Mouse (Mus musculus): ENCODE results near the gene Wdr62.

DNA sequence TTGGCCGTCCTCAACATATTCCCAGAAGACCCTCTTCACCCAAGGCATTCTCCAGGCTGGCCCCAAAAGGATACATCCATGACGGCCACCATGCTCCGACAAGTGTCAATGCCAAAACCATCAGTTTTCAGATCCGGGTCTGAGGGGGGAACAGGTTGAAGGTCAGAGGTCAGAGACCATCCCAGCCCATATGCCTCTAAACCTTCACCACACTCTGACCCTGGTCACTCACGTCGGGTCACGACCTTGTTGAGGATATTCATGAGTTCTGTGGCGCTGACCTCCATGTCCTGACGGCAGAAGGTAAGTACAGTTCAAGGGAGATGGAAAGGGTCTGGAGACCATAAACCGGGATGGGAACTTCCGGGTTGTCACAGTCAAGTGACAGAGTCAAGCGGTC lies 88.1 kb downstream of the Wdr62 start:
- no peak for TF ChIP-seq CTCF (IDR thresholded peaks at IDR 0.05; ENCODE audit: low read depth)
- TF ChIP-seq EP300 (IDR thresholded peaks at IDR 0.05; ENCODE audit: low read depth), result no peak
